In genomic region chr2:164381726-164382125, GRCm38 (mm10) we compare ENCODE assay signal across 20 mouse cellular contexts. TPM values are rescaled to one million over a fixed set of nuclear protein-coding genes. Genes with fewer than 3 reads are reported as not detected.
DNase-seq lines count a peak whose midpoint lies in the region; ATAC-seq and TF ChIP-seq lines count a peak whose summit lies in the region.
"Had no signal": no experiment of that assay in that cellular context is flagged by ENCODE, and none has a peak within 500 bp of the region (broad histone marks: within the 10 kb centered on the region; RNA-seq: fewer than 3 reads in every experiment).

No protein-coding gene starts in this region.

- DNase-seq in heart, adult 11 months = peak; percentile 74
- DNase-seq in liver, embryonic 14.5 days (ENCODE audit: low read depth in 3 of 3, low spot score in 3 of 3) = no peak
- no peak for DNase-seq in liver
- peak; percentile 57 for DNase-seq in 416B (ENCODE audit: low read depth)
- no peak for DNase-seq in Patski (ENCODE audit: low read depth, low spot score)
- no peak for DNase-seq in spleen, adult 18-20 months
- DNase-seq: adrenal gland, postnatal 14 days; cerebellum, postnatal 36 days; heart, postnatal 14 days; kidney, postnatal 10 days; layer of hippocampus, postnatal 36 days; right cerebral cortex, postnatal 25 days had no signal

- no peak for TF ChIP-seq EP300 in liver, embryonic 14.5 days (IDR thresholded peaks at IDR 0.05; ENCODE audit: low read depth)

- H3K27me3 ChIP-seq in heart, embryonic 11.5 days (ENCODE audit: control insufficient read depth, insufficient read depth, low read length) = no peaks in the 10 kb centered on the region; the same call in 1 of the 2 replicates
- H3K27me3 ChIP-seq in liver, embryonic 14.5 days (ENCODE audit: control insufficient read depth, insufficient read depth, low read length) = no peaks in the 10 kb centered on the region
- no peaks in the 10 kb centered on the region for H3K27me3 ChIP-seq in Patski
- peaks cover 12% of the 10 kb centered on the region for H3K27me3 ChIP-seq in midbrain, embryonic 15.5 days (replicated peaks)

- TF ChIP-seq CTCF in liver, embryonic 14.5 days (IDR thresholded peaks at IDR 0.05; ENCODE audit: low read depth) = peak; percentile 51
- TF ChIP-seq CTCF in Patski (IDR thresholded peaks at IDR 0.05) = peak; percentile 40

- no peak overlapping the region for H3K27ac ChIP-seq in heart, embryonic 11.5 days (ENCODE audit: low read depth, low read length)
- no peak overlapping the region for H3K27ac ChIP-seq in liver, embryonic 14.5 days
- H3K27ac ChIP-seq in midbrain, embryonic 15.5 days = no peak overlapping the region
- H3K27ac ChIP-seq: embryonic facial prominence, embryonic 13.5 days; forebrain, embryonic 10.5 days; midbrain, embryonic 12.5 days had no signal

- H3K36me3 ChIP-seq in heart, embryonic 11.5 days (ENCODE audit: control insufficient read depth, insufficient read depth, low read length) = no peaks in the 10 kb centered on the region
- no peaks in the 10 kb centered on the region for H3K36me3 ChIP-seq in liver, embryonic 14.5 days (replicated peaks; ENCODE audit: control insufficient read depth, insufficient read depth, low read depth)
- H3K36me3 ChIP-seq in midbrain, embryonic 15.5 days (replicated peaks) = no peaks in the 10 kb centered on the region
- H3K36me3 ChIP-seq: embryonic facial prominence, embryonic 13.5 days; forebrain, embryonic 10.5 days; midbrain, embryonic 12.5 days had no signal

- in situ Hi-C loops in Patski (cut with MboI; ENCODE audit: low pct_unique_long_range_greater_than_20kb) = loop anchor here (10.0 kb wide), 2 partner anchors 247 to 277 kb away; no protein-coding TSS in a partner anchor

- no peaks in the 10 kb centered on the region for H3K4me1 ChIP-seq in heart, embryonic 11.5 days (ENCODE audit: control insufficient read depth, insufficient read depth, low read length)
- 0 out of 4 replicates have a peak, but pooled peaks cover 0 to 2% of the 10 kb centered on the region in 2 experiments for H3K4me1 ChIP-seq in liver, embryonic 14.5 days (replicated peaks; ENCODE audit: control insufficient read depth in 2 of 2, insufficient read depth in 2 of 2, low read length in 1 of 2)
- peaks cover 8% of the 10 kb centered on the region; the same call in 1 of the 2 replicates for H3K4me1 ChIP-seq in midbrain, embryonic 15.5 days

- ATAC-seq in heart, embryonic 11.5 days (replicated peaks; ENCODE audit: insufficient number of reproducible peaks, low FRiP score, low TSS enrichment) = no peak
- no peak for ATAC-seq in liver, embryonic 14.5 days (ENCODE audit: insufficient read depth)
- ATAC-seq in Patski = no peak
- no peak for ATAC-seq in midbrain, embryonic 15.5 days (replicated peaks)
- ATAC-seq: hindbrain, embryonic 16.5 days had no signal

- no peak overlapping the region for H3K4me3 ChIP-seq in heart, embryonic 11.5 days (ENCODE audit: low read depth, low read length)
- H3K4me3 ChIP-seq in liver, embryonic 14.5 days (ENCODE audit: insufficient read depth in 1 of 2, low read depth in 2 of 2, low read length in 2 of 2) = no peak overlapping the region
- H3K4me3 ChIP-seq in midbrain, embryonic 15.5 days = no peak overlapping the region
- H3K4me3 ChIP-seq: embryonic facial prominence, embryonic 13.5 days; forebrain, embryonic 10.5 days; midbrain, embryonic 12.5 days had no signal

- H3K9ac ChIP-seq in heart, embryonic 11.5 days (ENCODE audit: low read depth, low read length) = no peak overlapping the region
- no peak overlapping the region for H3K9ac ChIP-seq in liver, embryonic 14.5 days (replicated peaks)
- no peak overlapping the region for H3K9ac ChIP-seq in midbrain, embryonic 15.5 days
- H3K9ac ChIP-seq: embryonic facial prominence, embryonic 13.5 days; midbrain, embryonic 12.5 days had no signal

- H3K4me2 ChIP-seq in heart, embryonic 11.5 days = no peak overlapping the region
- no peak overlapping the region for H3K4me2 ChIP-seq in liver, embryonic 14.5 days (ENCODE audit: low read depth)
- no peak overlapping the region for H3K4me2 ChIP-seq in midbrain, embryonic 15.5 days
- H3K4me2 ChIP-seq: embryonic facial prominence, embryonic 13.5 days; midbrain, embryonic 12.5 days had no signal

- CTCF ChIA-PET in Patski (lab: Charles Lee) = no interaction called here

- no peaks in the 10 kb centered on the region for H3K9me3 ChIP-seq in heart, embryonic 11.5 days (replicated peaks; ENCODE audit: control insufficient read depth, low read length)
- no peaks in the 10 kb centered on the region for H3K9me3 ChIP-seq in liver, embryonic 14.5 days (ENCODE audit: control insufficient read depth, low read length)
- H3K9me3 ChIP-seq in midbrain, embryonic 15.5 days = no peaks in the 10 kb centered on the region
- H3K9me3 ChIP-seq: embryonic facial prominence, embryonic 13.5 days; forebrain, embryonic 10.5 days; midbrain, embryonic 12.5 days had no signal

- POLR2A ChIA-PET in Patski (lab: Charles Lee) = interaction anchor here (0.6 kb wide), 1 partner anchor 280 kb away, joined by 3 read pairs; no protein-coding TSS in a partner anchor

- WGBS in heart, embryonic 11.5 days (ENCODE audit: insufficient replicate concordance) = 66% methylated on average over 8 of the region's 8 CpGs
- WGBS in liver, embryonic 14.5 days (ENCODE audit: insufficient replicate concordance) = 61% methylated on average over 8 of the region's 8 CpGs
- WGBS in midbrain, embryonic 15.5 days = 75% methylated on average over 8 of the region's 8 CpGs

RNA-seq across cellular contexts. Expression of gene Slpi, which starts 7.2 kb away (rescaled TPM):
- 0.39 and 0.97 TPM in 2 replicates for polyA plus RNA-seq in heart, embryonic 11.5 days (2014; fragmentation: Nextera tagmentation; extraction: Ambion mirVana)
- polyA plus RNA-seq in liver, embryonic 14.5 days (2012; rRNA removed) = 5.0 and 10.1 TPM in 2 replicates
- polyA plus RNA-seq in liver, embryonic 14.5 days (2014; fragmentation: Nextera tagmentation; extraction: Ambion mirVana) = 19.9 and 20.8 TPM in 2 replicates
- polyA plus RNA-seq in Patski (2021) = 149 TPM
- polyA plus RNA-seq in midbrain, embryonic 15.5 days (2015; fragmentation: Nextera tagmentation; extraction: Ambion mirVana) = not detected in 2 replicates
- polyA plus RNA-seq: midbrain, embryonic 12.5 days had no signal

RNA-seq across cellular contexts. Expression of gene Rbpjl, which starts 21.2 kb away (rescaled TPM):
- polyA plus RNA-seq in heart, embryonic 11.5 days (2014; fragmentation: Nextera tagmentation; extraction: Ambion mirVana) = 0.06 and 0.19 TPM in 2 replicates
- polyA plus RNA-seq in liver, embryonic 14.5 days (2012; rRNA removed) = 0.06 and 0.08 TPM in 2 replicates
- polyA plus RNA-seq in liver, embryonic 14.5 days (2014; fragmentation: Nextera tagmentation; extraction: Ambion mirVana) = 0.05 TPM in 1 of 2 replicates, not detected in the other
- 0.06 TPM for polyA plus RNA-seq in Patski (2021)
- polyA plus RNA-seq in midbrain, embryonic 15.5 days (2015; fragmentation: Nextera tagmentation; extraction: Ambion mirVana) = 0.05 TPM in 1 of 2 replicates, not detected in the other
- polyA plus RNA-seq: forebrain, embryonic 10.5 days had no signal

RNA-seq across cellular contexts. Expression of gene Matn4, which starts 23.2 kb away (rescaled TPM):
- 0.34 and 0.77 TPM in 2 replicates for polyA plus RNA-seq in heart, embryonic 11.5 days (2014; fragmentation: Nextera tagmentation; extraction: Ambion mirVana)
- 0.16 and 0.44 TPM in 2 replicates for polyA plus RNA-seq in liver, embryonic 14.5 days (2012; rRNA removed)
- polyA plus RNA-seq in liver, embryonic 14.5 days (2014; fragmentation: Nextera tagmentation; extraction: Ambion mirVana) = not detected in 2 replicates
- polyA plus RNA-seq in Patski (2021) = 0.10 TPM
- 0.65 and 0.89 TPM in 2 replicates for polyA plus RNA-seq in midbrain, embryonic 15.5 days (2015; fragmentation: Nextera tagmentation; extraction: Ambion mirVana)
- polyA plus RNA-seq: forebrain, embryonic 10.5 days had no signal

RNA-seq across cellular contexts. Expression of gene Svs5, which starts 49.2 kb away (rescaled TPM):
- polyA plus RNA-seq in heart, embryonic 11.5 days (2014; fragmentation: Nextera tagmentation; extraction: Ambion mirVana) = not detected in 2 replicates
- not detected in 2 replicates for polyA plus RNA-seq in liver, embryonic 14.5 days (2012; rRNA removed)
- not detected in 2 replicates for polyA plus RNA-seq in liver, embryonic 14.5 days (2014; fragmentation: Nextera tagmentation; extraction: Ambion mirVana)
- polyA plus RNA-seq in Patski (2021) = not detected
- polyA plus RNA-seq in midbrain, embryonic 15.5 days (2015; fragmentation: Nextera tagmentation; extraction: Ambion mirVana) = not detected in 2 replicates
- polyA plus RNA-seq: embryonic facial prominence, embryonic 13.5 days; forebrain, embryonic 10.5 days; hindbrain, embryonic 16.5 days; limb, embryonic 14.5 days; midbrain, embryonic 12.5 days; stomach, embryonic 14.5 days had no signal

Comparison
In these comparisons a context has a peak if more than half of its experiments do, and no peak if none do; other contexts are left out.
1. DNase-seq: peak in heart, adult 11 months (single experiment) and 416B (single experiment); none in liver, embryonic 14.5 days (0 of 3), liver (single experiment), Patski (single experiment) and spleen, adult 18-20 months (0 of 2).